Mouse (Mus musculus) G1E (cell line): ENCODE results near the gene Rab5c. TPM values are rescaled to one million over a fixed set of nuclear protein-coding genes. Genes with fewer than 3 reads are reported as not detected.

ENCODE experiments used
- ATAC-seq: 2 replicates; pipeline ENCODE4 v1.8.0; 2016; ENCODE audit warnings: mild to moderate bottlenecking; ENCODE audit not compliant: insufficient number of reproducible peaks, poor library complexity, low FRiP score, severe bottlenecking; ENCODE audit errors: extremely low read depth
- DNase-seq: peaks from one replicate; pipeline ENCODE4 v3.0.0; 2012; ENCODE audit warnings: low spot score
- H3K27me3 ChIP-seq: 2 replicates; pipeline ENCODE4 v1.6.1; 2012; ENCODE audit warnings: mild to moderate bottlenecking, low read length, inconsistent platforms; ENCODE audit not compliant: insufficient read depth
- H3K36me3 ChIP-seq: replicated peaks from 2 replicates; pipeline ENCODE3; 2012; ENCODE audit warnings: mild to moderate bottlenecking, inconsistent platforms
- H3K4me1 ChIP-seq: 2 replicates; pipeline ENCODE4 v1.6.1; 2012; ENCODE audit warnings: low read depth, low read length, inconsistent platforms, mixed read lengths; ENCODE audit not compliant: insufficient read depth
- H3K4me3 ChIP-seq: 2 replicates; pipeline ENCODE4 v1.5.1; 2012; ENCODE audit warnings: low read depth, mild to moderate bottlenecking, inconsistent platforms, low read length, moderate library complexity, mixed read lengths
- H3K9me3 ChIP-seq: replicated peaks from 2 replicates; pipeline ENCODE4 v1.6.1; 2012; ENCODE audit warnings: inconsistent platforms
- CTCF ChIP-seq: IDR thresholded peaks from 2 replicates; pipeline ENCODE4 v1.5.1; 2012; ENCODE audit warnings: low read depth, low read length, inconsistent platforms, mixed read lengths
- GATA1 ChIP-seq: IDR thresholded peaks from 2 replicates; pipeline ENCODE4 v1.6.1; 2012; ENCODE audit warnings: borderline replicate concordance, low read length, inconsistent platforms, mixed read lengths
- GATA2 ChIP-seq: IDR thresholded peaks from 2 replicates; pipeline ENCODE4 v1.6.1; 2012; ENCODE audit warnings: low read depth, low read length, inconsistent platforms, borderline replicate concordance
- POLR2AphosphoS5 ChIP-seq: IDR thresholded peaks from 2 replicates; pipeline ENCODE4 v1.6.1; 2012; ENCODE audit warnings: low read depth, low read length, inconsistent platforms; ENCODE audit not compliant: insufficient replicate concordance
- TAL1 ChIP-seq: conservative IDR thresholded peaks from 2 replicates; pipeline ENCODE4 v1.6.1; 2012; ENCODE audit warnings: low read depth, low read length, inconsistent platforms, mixed read lengths
- polyA plus RNA-seq: library from polyadenylated mRNA; stranded (reverse); fragments of >175 nt; gene quantifications from 2 replicates; pipeline ENCODE4 v1.2.3, GENCODE M21; 2012
- total RNA-seq, 2 experiments: library from RNA; stranded (forward) in 1 of 2; stranded (reverse) in 1 of 2; fragments of 200-1000 nt in 1 of 2; fragments of >200 nt in 1 of 2; fragmentation: Nextera tagmentation in 1 of 2; gene quantifications; 2 replicates each; pipeline ENCODE4 v1.2.3; 2014 to 2017

Gene Rab5c
- total and polyA plus RNA-seq, 3 experiments = 153 to 362 (median 202) TPM

DNA sequence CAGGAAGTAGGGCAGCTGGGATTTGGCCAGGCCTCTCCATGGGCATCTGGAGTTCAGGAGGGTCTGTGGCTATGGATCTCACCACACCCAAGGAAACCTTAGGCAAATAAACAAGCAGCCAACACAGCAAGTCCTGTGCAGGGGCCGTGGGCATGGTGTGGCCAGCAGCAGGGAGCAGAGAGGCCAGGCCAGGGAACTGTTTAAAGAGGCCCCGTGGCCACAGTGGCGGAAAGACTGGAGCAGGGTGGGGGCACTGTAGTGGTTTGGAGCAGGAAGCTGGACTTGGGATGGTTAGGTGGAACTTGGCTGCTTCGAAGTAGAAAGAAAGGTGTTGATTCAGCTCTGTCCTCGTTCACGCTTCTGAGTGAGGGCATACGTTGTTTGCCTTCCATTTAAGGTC, 50.8 kb downstream of the Rab5c start:
- DNase-seq (no peak), ATAC-seq (no peak)
- no peak for TF ChIP-seq POLR2AphosphoS5
- TF ChIP-seq GATA2 = no peak
- no peak for TF ChIP-seq GATA1
- TF ChIP-seq CTCF = no peak
- no peak for TF ChIP-seq TAL1
- peaks cover 6% of the 10 kb centered on the region for H3K4me1 ChIP-seq
- peaks cover 64% of the 10 kb centered on the region for H3K27me3 ChIP-seq
- no peak overlapping the region for H3K4me3 ChIP-seq
- H3K9me3 ChIP-seq = no peaks in the 10 kb centered on the region
- H3K36me3 ChIP-seq = no peaks in the 10 kb centered on the region

DNA sequence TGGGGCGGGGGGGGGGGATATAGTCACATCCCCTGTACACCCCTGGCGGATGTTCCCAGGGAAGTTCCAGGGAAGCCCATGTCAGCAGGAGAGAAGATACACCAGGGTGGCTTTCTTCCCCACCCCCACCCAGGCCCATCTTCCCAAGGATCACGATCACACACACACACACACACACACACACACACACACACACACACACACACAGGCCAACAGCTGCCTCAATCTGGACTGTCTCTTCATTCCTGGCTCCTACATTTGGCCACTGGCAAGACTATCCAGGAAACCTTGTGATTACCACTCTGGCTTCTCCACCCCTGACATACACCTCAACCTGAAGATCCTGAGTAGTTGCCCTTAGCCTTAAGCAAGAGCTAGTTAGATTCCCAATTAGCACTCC, 52.6 kb downstream of the Rab5c start:
- no peak for ATAC-seq
- TF ChIP-seq CTCF = no peak
- TF ChIP-seq TAL1 = no peak
- TF ChIP-seq POLR2AphosphoS5 = no peak
- no peak for TF ChIP-seq GATA1
- TF ChIP-seq GATA2 = no peak
- no peaks in the 10 kb centered on the region for H3K4me1 ChIP-seq
- no peaks in the 10 kb centered on the region for H3K36me3 ChIP-seq
- peaks cover 61% of the 10 kb centered on the region for H3K27me3 ChIP-seq
- no peak for DNase-seq
- H3K9me3 ChIP-seq = no peaks in the 10 kb centered on the region
- H3K4me3 ChIP-seq = no peak overlapping the region

DNA sequence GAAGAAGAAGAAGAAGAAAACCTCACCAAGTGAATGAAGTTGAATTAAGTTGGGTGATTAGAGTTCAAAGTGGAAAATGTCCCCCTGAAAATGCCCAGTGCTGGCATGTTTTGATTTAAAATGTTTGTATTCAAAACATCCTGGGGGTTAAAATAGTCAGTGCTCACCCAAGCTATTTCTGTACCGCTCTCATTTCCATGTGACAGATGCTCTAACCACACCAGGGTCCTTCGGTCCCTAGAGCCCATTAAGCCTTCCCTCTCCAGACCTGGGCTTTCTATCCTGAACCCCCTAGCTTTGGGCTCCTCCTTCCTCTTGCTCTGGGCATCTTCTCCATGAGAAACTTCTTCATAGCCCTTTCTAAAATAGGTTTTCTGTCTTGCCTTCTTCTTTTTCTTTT, 53.9 kb downstream of the Rab5c start:
- Histone ChIP-seq H3K4me1 (no peaks in the 10 kb centered on the region), H3K36me3 (no peaks in the 10 kb centered on the region), H3K9me3 (no peaks in the 10 kb centered on the region), H3K27me3 (peaks cover 62% of the 10 kb centered on the region), H3K4me3 (no peak overlapping the region)
- TF ChIP-seq CTCF (no peak), POLR2AphosphoS5 (no peak), GATA1 (no peak), GATA2 (no peak), TAL1 (no peak)
- DNase-seq = no peak
- no peak for ATAC-seq

DNA sequence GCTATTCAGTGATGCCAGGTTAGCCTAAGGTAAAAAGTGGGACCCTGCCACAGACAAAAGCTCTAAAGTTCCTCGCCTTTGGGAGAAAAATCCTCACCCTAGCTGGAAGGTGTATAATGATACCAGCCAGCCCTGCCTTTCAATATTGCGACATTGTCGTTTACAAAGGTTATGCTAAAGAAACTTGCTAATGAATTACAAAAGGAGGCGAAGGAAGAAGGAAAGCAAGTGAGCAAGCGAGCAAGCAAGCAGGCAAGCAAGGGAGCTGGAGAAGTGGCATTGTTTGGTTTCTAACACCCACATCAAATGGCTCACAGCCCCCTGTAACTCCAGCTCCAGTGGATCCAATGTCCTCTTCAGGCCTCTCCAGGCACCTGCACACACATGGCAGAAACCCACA, 55.5 kb downstream of the Rab5c start:
- no peak for TF ChIP-seq CTCF
- TF ChIP-seq GATA2 = no peak
- TF ChIP-seq TAL1 = no peak
- TF ChIP-seq POLR2AphosphoS5 = no peak
- no peak for TF ChIP-seq GATA1
- no peaks in the 10 kb centered on the region for H3K36me3 ChIP-seq
- no peaks in the 10 kb centered on the region for H3K4me1 ChIP-seq
- no peaks in the 10 kb centered on the region for H3K9me3 ChIP-seq
- DNase-seq (no peak), ATAC-seq (no peak)
- H3K4me3 ChIP-seq = no peak overlapping the region
- peaks cover 64% of the 10 kb centered on the region for H3K27me3 ChIP-seq

DNA sequence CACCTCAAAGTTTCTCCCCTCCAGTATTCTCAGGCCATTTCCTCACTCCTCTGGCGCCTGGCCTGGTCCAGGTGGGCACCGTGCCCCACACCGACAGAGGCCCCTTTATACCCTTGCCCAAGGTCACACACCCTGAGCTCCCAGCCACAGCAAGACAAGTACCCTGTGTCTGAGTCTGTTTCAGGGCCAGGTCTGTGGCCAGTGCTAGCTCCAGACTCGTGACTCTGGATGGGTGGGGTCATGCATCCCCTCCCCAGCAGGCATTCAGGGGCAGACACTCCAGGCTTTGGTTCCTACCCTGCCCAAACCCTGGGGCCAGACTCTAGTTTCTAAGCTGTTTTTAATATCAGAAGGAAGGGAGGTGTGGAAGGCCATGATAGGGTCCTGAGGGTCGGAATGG, 56.2 kb downstream of the Rab5c start:
- Histone ChIP-seq H3K4me3 (no peak overlapping the region), H3K27me3 (peaks cover 61% of the 10 kb centered on the region), H3K9me3 (no peaks in the 10 kb centered on the region), H3K4me1 (no peaks in the 10 kb centered on the region), H3K36me3 (no peaks in the 10 kb centered on the region)
- TF ChIP-seq POLR2AphosphoS5 (no peak), GATA1 (no peak), TAL1 (no peak), GATA2 (no peak), CTCF (no peak)
- DNase-seq (no peak), ATAC-seq (no peak)

DNA sequence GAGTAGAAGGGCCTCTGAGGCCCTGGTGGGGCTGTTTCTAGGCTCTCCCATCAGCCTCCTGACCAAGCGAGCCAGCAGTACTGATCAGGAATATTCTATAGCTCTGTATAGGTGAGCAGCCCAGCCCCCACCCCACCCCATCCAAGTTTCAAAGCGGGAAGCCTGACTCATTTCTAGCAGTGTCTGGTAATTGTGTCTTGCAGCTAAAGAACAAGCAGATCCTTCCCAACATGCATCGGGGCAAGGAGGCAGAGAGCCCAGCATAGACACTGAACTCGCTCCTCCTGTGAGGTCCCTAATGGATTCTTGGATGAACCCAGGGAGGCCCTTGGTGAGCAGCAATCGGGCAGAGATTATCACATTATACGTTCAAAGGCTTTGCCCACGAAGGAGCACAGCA, 60.2 kb downstream of the Rab5c start:
- TF ChIP-seq GATA2 = no peak
- no peak for TF ChIP-seq GATA1
- TF ChIP-seq TAL1 = no peak
- no peak for TF ChIP-seq CTCF
- TF ChIP-seq POLR2AphosphoS5 = no peak
- no peaks in the 10 kb centered on the region for H3K36me3 ChIP-seq
- no peak for DNase-seq
- no peaks in the 10 kb centered on the region for H3K9me3 ChIP-seq
- H3K27me3 ChIP-seq = peaks cover 79% of the 10 kb centered on the region
- H3K4me1 ChIP-seq = no peaks in the 10 kb centered on the region
- ATAC-seq = no peak
- no peak overlapping the region for H3K4me3 ChIP-seq
